Mouse (Mus musculus) spleen, adult 2 months (tissue): ENCODE results near the gene Oas3. TPM values are rescaled to one million over a fixed set of nuclear protein-coding genes. Genes with fewer than 3 reads are reported as not detected.
"Not testable (repeated sequence)": the region's sequence is repeated elsewhere in the genome, so short reads cannot be mapped to it uniquely, and the experiment has no call there.

Experiments used
- DNase-seq, 2 experiments: peaks; one replicate each; pipeline versions ENCODE4 v3.0.0 to v3.0.0-alpha.2; 2012 to 2021; ENCODE audit warnings: low spot score in 2 of 2, low read depth in 1 of 2
- H3K27ac ChIP-seq: fragments of 200-500 bp; 2 replicates; pipeline ENCODE4 v1.5.1; 2012; ENCODE audit warnings: low read length, inconsistent platforms; ENCODE audit not compliant: insufficient read depth
- H3K27me3 ChIP-seq: fragments of 200-500 bp; 2 replicates; pipeline ENCODE4 v1.6.1; 2012; ENCODE audit warnings: mild to moderate bottlenecking, moderate library complexity, low read length, inconsistent platforms; ENCODE audit not compliant: control insufficient read depth, insufficient read depth
- H3K36me3 ChIP-seq: fragments of 200-500 bp; 2 replicates; pipeline ENCODE4 v1.6.1; 2012; ENCODE audit warnings: mild to moderate bottlenecking, low read length, inconsistent platforms; ENCODE audit not compliant: control insufficient read depth, insufficient read depth
- H3K4me1 ChIP-seq: fragments of 200-500 bp; 2 replicates; pipeline ENCODE4 v1.6.1; 2011; ENCODE audit warnings: inconsistent platforms; ENCODE audit not compliant: control insufficient read depth, insufficient read depth, insufficient read length
- H3K4me3 ChIP-seq: fragments of 200-500 bp; 2 replicates; pipeline ENCODE4 v1.5.1; 2011; ENCODE audit warnings: mild to moderate bottlenecking, inconsistent platforms; ENCODE audit not compliant: insufficient read depth, insufficient read length; ENCODE audit errors: extremely low read depth
- CTCF ChIP-seq: fragments of 200-500 bp; IDR thresholded peaks from 2 replicates; pipeline ENCODE4 v1.5.1; 2011; ENCODE audit warnings: mild to moderate bottlenecking, inconsistent platforms; ENCODE audit not compliant: insufficient read depth, insufficient read length, insufficient replicate concordance; ENCODE audit errors: extremely low read depth
- POLR2A ChIP-seq: fragments of 200-500 bp; IDR thresholded peaks from 2 replicates; pipeline ENCODE4 v1.6.1; 2011; ENCODE audit warnings: low read depth, low read length, inconsistent platforms
- WGBS: fragments of 180-500 bp; shearing (Covaris S2); methylation state at CpG from one replicate; pipeline ENCODE4 v1.1.7; 2018; 5-methylcytosine and 5-hydroxymethylcytosine counted together
- polyA plus RNA-seq: library from polyadenylated mRNA; depleted of rRNA; stranded (reverse); fragments of >200 nt; gene quantifications from 2 replicates; pipeline ENCODE4 v1.2.3, GENCODE M21; 2012

Gene Oas3
- polyA plus RNA-seq, 1 experiment, result 16.3 TPM

DNA sequence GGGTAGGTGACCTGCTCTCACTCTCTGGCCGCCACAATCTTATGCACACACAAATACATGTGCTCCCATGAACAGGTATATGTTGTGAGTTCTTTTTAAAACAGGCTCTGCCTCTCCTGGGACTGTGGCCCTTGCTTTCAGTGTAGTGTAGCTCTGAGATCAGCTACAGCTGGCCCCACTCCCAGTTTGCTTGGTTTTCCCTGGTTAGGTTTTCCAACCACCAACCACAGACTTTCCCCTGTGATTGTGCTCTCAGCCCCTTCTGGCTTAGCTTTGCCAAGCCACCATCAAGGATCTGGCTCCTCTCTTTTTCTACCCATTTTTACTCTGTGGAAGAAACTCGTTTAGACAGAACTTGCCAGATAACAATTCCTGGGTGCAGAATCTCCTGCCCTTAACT, 26.1 kb upstream of the Oas3 start:
- no peak for TF ChIP-seq CTCF
- TF ChIP-seq POLR2A, result no peak
- Histone ChIP-seq H3K4me1 (no peaks in the 10 kb centered on the region), H3K36me3 (peaks cover 8% of the 10 kb centered on the region), H3K27me3 (no peaks in the 10 kb centered on the region), H3K27ac (no peak overlapping the region), H3K4me3 (no peak overlapping the region)
- 78% methylated on average over 2 of the region's 2 CpGs for WGBS
- no peak for DNase-seq

DNA sequence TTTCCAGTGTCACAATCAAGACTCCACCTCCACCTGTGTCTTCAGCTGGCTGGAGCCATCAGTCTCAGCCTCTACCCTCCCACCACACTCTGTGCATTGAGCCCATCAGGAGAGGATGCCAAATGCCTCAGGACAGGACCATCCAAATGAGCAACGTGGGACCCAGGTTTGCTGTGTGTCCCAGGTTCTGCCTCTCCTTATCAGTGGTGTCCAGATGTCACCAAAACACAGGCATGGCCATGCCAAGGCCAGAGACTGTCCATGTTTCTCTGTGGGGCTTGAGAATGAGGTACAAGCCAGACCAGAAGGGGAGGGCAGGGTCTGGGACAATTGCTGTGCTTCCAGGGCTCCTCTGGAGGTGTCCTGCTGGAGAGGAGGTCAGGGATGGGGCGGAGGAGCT, 21.5 kb upstream of the Oas3 start:
- H3K27me3 ChIP-seq, H3K4me3 ChIP-seq, DNase-seq, H3K36me3 ChIP-seq, H3K27ac ChIP-seq, H3K4me1 ChIP-seq: not testable (repeated sequence)
- 66% methylated on average over 2 of the region's 2 CpGs for WGBS

DNA sequence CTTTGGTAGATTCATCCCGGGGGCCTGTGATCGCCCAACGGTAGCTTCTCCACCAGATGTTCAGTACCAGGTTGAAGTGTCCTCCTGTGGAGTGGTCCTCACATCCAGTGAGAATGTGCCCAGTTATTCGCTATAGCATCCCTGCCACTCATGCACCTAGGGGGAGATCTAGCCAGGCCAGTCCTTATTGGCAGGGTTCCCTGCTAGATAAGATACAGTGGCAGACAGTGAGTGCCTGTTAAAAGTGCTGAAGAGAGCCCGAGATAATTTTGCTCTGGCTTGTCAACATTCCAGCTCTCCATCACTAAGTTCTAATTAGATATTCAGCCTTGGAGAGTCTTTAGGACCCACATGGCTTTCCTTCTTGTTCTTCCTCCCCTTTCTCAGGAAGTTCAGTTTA, 20.7 kb upstream of the Oas3 start:
- DNase-seq, H3K4me1 ChIP-seq, H3K36me3 ChIP-seq, H3K4me3 ChIP-seq, H3K27me3 ChIP-seq, H3K27ac ChIP-seq: not testable (repeated sequence)
- WGBS, result 80% methylated on average over 5 of the region's 5 CpGs

DNA sequence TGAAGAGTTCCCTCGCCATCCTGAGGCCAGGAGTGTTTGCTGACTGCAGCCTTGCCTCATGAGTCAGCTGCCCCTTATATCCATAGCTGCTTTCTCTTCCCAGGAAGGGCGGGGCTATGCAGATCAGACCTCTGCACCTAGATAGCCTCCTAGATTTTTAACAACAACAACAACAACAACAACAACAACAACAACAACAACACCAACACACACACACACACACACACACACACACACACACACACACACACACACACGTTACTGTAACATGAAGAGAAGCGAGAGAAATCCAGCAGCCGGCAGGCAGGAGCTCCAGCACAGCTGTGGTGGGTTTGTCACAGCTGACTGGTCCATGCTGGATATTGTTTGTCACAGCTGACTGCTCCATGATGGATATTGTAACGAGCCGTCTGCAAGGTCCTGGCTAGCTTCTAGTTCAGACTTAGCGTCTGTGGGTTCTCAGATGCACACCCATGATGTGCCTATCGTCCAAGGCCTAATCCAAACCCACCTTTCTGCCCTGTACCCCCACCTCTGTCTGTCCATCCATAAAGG, 18.1 kb upstream of the Oas3 start, which contains the start of gene Oas1e:
Gene Oas1e (minus strand): TSS at position 51 of the 555 bp plus-strand sequence.
- DNase-seq, H3K4me3 ChIP-seq, H3K27me3 ChIP-seq, H3K36me3 ChIP-seq, H3K27ac ChIP-seq, H3K4me1 ChIP-seq: not testable (repeated sequence)
- WGBS, result 67% methylated on average over 9 of the region's 9 CpGs

DNA sequence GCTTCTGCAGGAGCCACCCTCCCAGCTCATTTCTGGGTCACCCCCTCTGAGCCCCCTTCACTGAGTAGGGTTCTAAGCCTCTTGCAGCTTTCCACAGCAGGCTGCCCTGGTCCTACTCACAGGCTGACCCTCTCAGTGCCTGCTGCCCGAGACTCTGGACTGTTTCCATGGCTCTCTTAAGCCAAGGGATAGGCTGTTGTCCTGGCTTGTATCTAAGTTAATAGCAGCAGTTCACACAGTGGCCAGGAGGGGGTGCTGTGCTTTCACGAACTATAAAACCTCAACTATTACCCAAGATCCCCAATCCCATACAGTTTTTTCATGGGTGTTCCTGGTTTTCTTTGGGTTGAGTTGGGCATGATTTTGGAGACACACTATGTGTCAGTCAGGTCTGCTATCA, 15.6 kb upstream of the Oas3 start:
- peak in 1 of 2 experiments; percentile 25 for DNase-seq
- WGBS, result 7% methylated on average over 2 of the region's 2 CpGs
- TF ChIP-seq POLR2A (no peak), CTCF (peak; percentile 53; the same call in 1 of the 2 replicates)
- Histone ChIP-seq H3K4me1 (no peaks in the 10 kb centered on the region; the same call in 1 of the 2 replicates), H3K36me3 (no peaks in the 10 kb centered on the region), H3K27me3 (no peaks in the 10 kb centered on the region), H3K4me3 (no peak overlapping the region), H3K27ac (no peak overlapping the region)

DNA sequence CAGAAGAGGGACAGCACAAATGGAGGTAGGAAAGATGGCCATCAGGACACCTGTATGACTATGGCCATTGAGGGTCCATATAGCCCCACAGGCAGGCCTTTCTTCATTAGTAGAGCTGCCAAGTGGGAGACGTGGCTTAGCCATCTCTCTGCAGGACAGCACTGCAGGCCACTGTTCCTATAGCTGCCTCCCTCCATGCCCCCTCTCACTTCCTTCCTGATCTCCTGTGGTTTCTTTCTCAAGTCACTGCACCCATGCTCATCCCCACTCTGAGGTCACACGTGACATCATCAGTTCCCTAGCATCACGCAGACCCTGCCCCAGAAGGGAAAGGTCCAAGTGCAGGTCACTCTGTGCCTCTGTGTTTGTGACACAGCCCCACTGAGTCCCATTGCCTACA, 9.6 kb upstream of the Oas3 start:
- DNase-seq, result no peak
- Histone ChIP-seq H3K27ac (no peak overlapping the region), H3K36me3 (no peaks in the 10 kb centered on the region), H3K27me3 (no peaks in the 10 kb centered on the region), H3K4me3 (no peak overlapping the region), H3K4me1 (no peaks in the 10 kb centered on the region)
- 4% methylated on average over 3 of the region's 3 CpGs for WGBS
- no peak for TF ChIP-seq POLR2A
- no peak for TF ChIP-seq CTCF

DNA sequence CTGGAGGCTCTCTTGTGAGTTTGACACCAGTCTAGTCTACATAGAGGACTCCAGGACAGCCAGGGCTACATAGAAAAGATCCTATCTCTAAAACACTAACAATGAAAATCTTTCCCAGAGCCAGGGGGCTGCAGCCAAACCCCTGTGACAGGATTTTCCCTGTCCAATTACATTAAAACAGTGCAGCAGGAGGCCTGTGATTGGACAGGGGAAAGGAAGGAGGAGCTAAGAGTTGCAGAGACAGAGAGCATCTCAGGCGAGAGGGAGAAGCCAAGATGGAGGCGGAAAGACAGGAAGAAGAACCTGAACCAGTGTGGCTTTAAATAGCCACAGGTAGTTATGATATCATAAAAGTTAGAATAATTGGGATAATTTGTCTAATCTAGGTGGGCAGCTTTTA, 5.0 kb upstream of the Oas3 start:
- WGBS, result 86% methylated on average over 2 of the region's 2 CpGs
- Histone ChIP-seq H3K27ac (no peak overlapping the region), H3K27me3 (no peaks in the 10 kb centered on the region), H3K4me1 (peaks cover 5% of the 10 kb centered on the region; the same call in 1 of the 2 replicates), H3K36me3 (no peaks in the 10 kb centered on the region), H3K4me3 (no peak overlapping the region)
- DNase-seq, result no peak
- no peak for TF ChIP-seq CTCF
- no peak for TF ChIP-seq POLR2A
